Mouse (Mus musculus) heart, adult 9 months (tissue): ENCODE results near the gene Shc1.

Source experiments
- DNase-seq, 2 experiments: peaks; one replicate each; pipeline ENCODE4 v3.0.0; 2022; ENCODE audit warnings: low spot score in 2 of 2

Gene Shc1

DNA sequence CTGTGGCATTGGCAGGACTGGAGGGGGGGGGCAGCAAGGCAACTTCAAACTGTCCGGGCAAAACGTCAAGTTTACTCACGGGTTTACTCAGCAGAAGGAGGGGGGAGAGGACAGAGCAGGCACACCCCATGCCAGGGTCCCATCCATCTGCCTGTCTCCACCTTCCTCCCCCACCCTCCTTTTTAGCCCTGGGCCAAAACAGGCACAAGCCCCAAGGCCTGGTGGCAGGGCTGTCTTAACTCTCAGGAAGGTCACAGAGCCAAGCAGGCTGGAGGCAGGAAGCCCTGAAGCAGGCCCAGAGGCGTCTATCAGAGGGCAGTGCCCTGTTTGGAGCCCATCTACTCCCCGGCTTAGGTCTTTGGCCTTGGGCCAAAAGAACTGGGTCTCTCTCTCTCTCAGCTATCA, 28.1 kb upstream of the Shc1 start:
- peak; percentile 63 to 69 for DNase-seq

DNA sequence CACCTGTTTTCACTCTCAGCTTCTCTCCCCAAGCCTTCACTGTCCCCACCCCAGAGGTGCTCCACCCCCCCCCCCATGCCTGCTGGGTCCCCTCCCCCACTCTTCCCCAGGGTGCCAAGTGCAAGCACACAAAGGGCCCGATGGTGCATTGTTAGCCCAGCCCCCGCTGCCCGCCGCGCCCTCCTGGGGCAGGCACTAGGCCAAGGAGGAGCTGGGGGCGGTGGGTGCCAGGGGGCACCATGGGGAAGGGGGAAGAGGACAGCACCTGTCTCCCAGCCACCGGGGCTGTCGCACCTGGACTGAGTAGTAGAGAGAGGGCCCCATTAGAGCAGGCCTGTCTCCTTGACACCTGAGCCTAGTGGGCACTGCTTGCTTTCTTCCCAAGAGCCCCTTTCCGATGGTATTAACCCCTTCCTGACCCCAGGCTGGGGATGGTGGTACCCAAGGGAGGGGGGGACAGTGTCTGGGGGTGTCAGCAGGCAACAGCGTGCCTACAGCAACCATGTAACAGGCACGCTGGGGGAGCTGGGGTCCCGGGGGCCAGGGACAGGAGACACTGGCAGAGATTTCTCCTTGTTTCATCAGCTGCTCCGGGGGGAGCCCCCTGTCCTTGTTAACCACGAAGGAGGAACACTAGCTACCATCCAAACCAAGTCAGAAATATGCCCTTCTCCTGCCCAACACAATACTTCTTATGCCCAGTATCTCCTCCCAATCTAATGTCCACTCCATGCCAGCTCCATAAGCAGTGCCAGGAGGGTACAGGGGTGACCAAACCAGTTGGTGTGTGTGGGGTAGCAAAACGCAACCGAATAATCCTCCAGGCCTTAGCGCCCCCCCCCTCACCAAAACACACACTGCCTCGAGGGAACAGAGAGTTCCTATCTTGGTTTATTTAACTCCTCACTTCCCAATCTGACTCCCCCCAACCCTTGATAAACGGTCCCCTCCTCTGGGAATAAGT, 27.3 kb upstream of the Shc1 start:
- peak; percentile 32 to 42 for DNase-seq

- DNase-seq = peak; percentile 78 to 80
These were observed 26.4 kb upstream of the Shc1 start for GRCm38 (mm10) chr3:89391663-89392511.

- DNase-seq = peak; percentile 37 to 45
These were observed 25.4 kb upstream of the Shc1 start for GRCm38 (mm10) chr3:89392871-89393311.

DNA sequence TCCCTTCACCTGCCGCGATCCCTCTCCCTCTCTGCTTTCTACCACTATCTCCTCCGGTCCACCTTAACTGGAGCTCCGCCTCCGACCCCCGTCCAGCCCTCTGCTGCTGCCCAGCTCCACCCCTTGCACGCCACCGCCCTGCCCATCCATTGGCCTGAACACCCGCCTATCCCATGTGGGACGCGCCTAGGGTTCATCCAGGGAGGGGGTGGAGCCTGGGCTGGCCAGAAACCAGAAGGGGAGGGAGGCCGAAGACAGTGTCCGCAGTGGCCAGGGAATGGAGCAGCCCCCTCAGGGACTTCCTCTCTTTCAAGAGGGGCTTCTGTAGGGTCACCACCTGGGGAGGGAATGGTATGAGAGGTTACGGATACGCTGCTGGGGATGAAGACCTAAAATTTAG, 24.6 kb upstream of the Shc1 start:
- DNase-seq = peak; percentile 99

- peak; percentile 78 to 81 for DNase-seq
These were observed 24.0 kb upstream of the Shc1 start, which contains the start of gene Zbtb7b for GRCm38 (mm10) chr3:89394006-89394893. Zbtb7b (minus strand) TSS chr3:89394776.

- DNase-seq = peak; percentile 87
These were observed 23.4 kb upstream of the Shc1 start for GRCm38 (mm10) chr3:89394894-89395256.

- peak in 1 of 2 experiments; percentile 23 for DNase-seq
These were observed 22.8 kb upstream of the Shc1 start for GRCm38 (mm10) chr3:89395419-89395805.

GRCm38 (mm10) chr3:89395806-89396653, 22.2 kb upstream of the Shc1 start:
- peak; percentile 71 to 78 for DNase-seq

DNA sequence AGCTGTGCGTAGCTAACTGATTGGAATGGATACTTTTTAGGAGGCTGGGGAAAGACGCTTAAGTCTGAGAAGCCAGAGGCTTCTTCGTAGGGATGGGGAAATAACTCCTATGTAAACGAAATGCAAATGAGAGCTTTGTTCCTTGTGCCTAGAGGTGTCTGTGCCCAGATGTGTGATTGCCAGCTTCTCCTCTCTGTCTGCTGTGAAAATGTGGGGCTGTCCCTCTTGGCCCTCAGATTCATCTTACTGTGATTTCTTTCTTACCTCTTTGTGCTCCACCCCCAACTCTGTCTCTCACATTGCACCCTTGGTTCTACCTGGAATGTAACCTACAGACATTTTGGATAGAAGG, 21.6 kb upstream of the Shc1 start:
- DNase-seq = no peak

GRCm38 (mm10) chr3:89401329-89401728, 16.9 kb upstream of the Shc1 start:
- no peak for DNase-seq

DNA sequence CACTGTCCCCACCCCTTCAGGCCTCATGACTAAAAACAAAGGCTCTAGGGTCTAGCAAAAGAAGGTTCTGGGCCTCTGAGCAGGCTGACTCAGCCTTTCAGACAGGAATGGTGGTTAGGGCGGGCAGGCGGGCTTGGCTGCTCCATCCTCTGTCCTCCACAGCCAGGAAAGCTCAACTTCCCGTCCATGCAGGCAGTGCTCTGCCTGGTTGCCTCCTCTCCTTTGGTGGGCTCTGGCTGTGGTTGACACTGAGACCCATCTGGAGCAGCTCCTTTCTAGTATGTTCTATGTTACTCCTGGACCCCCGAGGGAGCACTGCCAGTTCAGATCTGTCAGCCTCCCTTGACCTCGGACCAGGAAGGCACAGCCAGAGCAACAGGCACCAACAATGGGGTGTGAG, 15.6 kb upstream of the Shc1 start, which contains the start of gene Lenep:
Gene Lenep (minus strand): TSS at position 101 of the 400 bp plus-strand sequence.
- DNase-seq = no peak

GRCm38 (mm10) chr3:89406887-89407286, 11.4 kb upstream of the Shc1 start:
- DNase-seq = no peak

- no peak for DNase-seq
These were observed 9.8 kb upstream of the Shc1 start for GRCm38 (mm10) chr3:89408448-89408847.

GRCm38 (mm10) chr3:89409701-89410100, 8.5 kb upstream of the Shc1 start:
- DNase-seq = no peak

- no peak for DNase-seq
These were observed 7.4 kb upstream of the Shc1 start for GRCm38 (mm10) chr3:89410864-89411263.

- DNase-seq = peak; percentile 99 to 100
These were observed 6.5 kb upstream of the Shc1 start, which contains the start of gene Flad1 for GRCm38 (mm10) chr3:89411490-89412393. Flad1 (minus strand) TSS chr3:89411870.

- DNase-seq = no peak
These were observed 2.1 kb upstream of the Shc1 start for GRCm38 (mm10) chr3:89416158-89416557.

DNA sequence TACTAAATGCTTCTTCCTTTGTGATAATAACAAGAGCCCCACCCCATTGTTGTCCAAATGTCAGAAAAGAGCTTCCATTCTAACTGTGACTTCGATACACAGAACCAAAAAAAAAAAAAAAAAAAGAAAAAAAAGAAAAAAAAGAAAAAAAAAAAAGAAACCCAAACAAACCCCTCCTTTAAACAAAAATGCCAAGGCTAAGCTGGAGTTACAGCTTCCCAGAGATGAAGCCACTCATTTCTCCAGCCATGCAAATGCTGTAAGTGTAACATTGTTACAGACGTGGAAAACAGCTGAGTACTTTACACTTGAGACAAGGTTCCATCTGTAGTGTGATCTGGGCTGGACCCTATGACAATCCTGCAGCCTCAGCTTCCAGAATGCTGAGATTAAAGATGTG, 1.1 kb upstream of the Shc1 start:
- no peak for DNase-seq
